Mouse (Mus musculus): Measurements from ENCODE around the gene Tmem191c. TPM values are rescaled to one million over a fixed set of nuclear protein-coding genes. Genes with fewer than 3 reads are reported as not detected.

The Tmem191c gene
- polyA plus RNA-seq, 1 experiment from 2014 or later = 2.2 TPM

DNA sequence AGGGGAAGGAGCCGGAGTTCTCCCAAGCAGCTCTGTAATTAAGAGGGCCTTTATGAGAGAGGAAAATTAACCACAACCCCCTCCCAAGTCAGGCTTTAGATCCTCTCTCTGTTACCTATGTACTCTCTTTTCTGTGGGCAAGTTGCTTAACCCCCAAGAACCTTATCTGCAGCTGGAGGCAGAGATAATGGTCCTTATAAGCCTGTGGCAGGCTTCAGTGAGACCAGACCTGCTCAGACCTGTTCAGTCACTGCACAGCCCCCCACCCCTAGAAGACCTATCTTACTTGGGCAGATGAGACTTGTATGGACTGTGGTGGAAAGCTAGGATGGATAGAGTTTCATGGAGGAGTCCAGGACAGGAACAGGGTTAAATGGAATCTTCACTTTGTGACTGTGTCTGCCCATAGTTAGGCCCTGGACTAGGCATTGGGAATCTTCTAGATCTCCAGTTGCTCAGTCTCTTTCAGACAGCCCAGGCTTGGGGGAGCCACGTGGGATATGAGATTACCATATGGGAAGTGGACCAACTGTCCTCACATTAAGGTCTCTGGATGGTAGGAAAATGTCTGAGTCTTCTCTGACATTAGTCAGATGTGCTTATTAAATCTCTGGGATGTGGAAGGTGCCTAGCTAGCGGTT is 23.7 kb upstream of the Tmem191c start:
- 83% methylated on average over 3 of the region's 3 CpGs for WGBS (ENCODE audit: missing documents)
- Histone ChIP-seq H3K36me3 (ENCODE audit: inconsistent target) (no peaks in the 10 kb centered on the region), H3K27ac (no peak overlapping the region), H3K4me3 (ENCODE audit: inconsistent target) (no peak overlapping the region), H3K79me2 (ENCODE audit: inconsistent target) (peaks cover 13% of the 10 kb centered on the region; the same call in 1 of the 2 replicates)

DNA sequence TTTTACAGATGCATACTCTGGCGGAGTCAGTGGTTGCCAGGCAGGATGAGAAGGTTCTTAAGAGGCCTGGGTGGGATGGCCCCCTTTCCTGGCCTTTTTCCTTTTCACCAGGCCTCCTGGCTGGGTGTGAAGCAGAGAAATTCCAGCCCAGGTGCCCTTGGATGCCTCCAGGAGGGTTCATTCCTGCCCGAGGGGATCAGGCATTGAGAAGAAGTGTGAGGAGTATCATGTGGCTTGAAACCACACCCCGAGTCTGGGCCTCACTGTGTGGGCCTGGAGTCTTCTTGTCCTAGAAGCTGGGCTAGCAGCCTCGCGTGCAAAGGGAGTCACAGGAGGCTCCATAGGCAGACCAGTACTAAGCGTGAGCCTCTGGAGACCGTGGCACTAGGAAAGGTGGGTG is 23.0 kb upstream of the Tmem191c start:
- H3K27ac ChIP-seq = no peak overlapping the region
- peaks cover 2% of the 10 kb centered on the region; the same call in 1 of the 2 replicates for H3K36me3 ChIP-seq (ENCODE audit: inconsistent target)

DNA sequence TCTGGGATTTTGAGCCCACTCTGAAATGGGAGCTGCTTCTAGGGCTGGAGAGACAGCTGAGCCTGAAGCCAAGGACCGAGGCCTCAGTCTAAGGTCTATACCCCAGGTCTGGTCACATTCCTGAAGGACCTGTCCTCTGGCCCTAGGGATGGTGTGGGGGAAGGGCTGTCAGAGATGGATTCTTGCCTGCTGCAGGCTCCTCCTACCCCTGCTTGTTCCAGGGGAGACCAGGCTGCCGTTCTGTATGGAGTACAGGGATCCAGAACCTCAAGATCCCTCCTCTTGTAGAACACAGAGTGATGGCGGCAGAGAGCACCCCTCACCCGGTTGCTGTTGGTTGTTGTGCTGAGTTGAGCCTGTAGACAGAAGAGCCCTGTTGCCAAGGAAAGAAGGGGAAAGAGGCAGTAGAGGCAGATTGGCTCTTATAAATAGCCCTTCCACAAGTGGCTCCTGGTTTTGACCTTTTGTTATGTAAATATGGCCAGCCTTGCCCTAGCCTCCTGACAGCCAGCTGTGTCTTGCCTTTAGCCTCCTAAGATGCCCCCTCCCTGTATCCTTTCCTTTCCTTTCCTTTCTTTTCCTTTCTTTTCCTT is 21.8 kb upstream of the Tmem191c start:
- Histone ChIP-seq H3K36me3 (ENCODE audit: inconsistent target) (peaks cover 13% of the 10 kb centered on the region), H3K27ac (no peak overlapping the region), H3K79me2 (ENCODE audit: inconsistent target) (peaks cover 13% of the 10 kb centered on the region; the same call in 1 of the 2 replicates), H3K4me3 (ENCODE audit: inconsistent target) (no peak overlapping the region)
- WGBS (ENCODE audit: missing documents) = 91% methylated on average over 4 of the region's 4 CpGs

More for the DNA sequence above, 23.0 kb upstream of the Tmem191c start:
- 95% methylated on average over 7 of the region's 7 CpGs for WGBS (ENCODE audit: missing documents)
- Histone ChIP-seq H3K4me3 (ENCODE audit: inconsistent target) (no peak overlapping the region), H3K79me2 (ENCODE audit: inconsistent target) (peaks cover 13% of the 10 kb centered on the region; the same call in 1 of the 2 replicates)

DNA sequence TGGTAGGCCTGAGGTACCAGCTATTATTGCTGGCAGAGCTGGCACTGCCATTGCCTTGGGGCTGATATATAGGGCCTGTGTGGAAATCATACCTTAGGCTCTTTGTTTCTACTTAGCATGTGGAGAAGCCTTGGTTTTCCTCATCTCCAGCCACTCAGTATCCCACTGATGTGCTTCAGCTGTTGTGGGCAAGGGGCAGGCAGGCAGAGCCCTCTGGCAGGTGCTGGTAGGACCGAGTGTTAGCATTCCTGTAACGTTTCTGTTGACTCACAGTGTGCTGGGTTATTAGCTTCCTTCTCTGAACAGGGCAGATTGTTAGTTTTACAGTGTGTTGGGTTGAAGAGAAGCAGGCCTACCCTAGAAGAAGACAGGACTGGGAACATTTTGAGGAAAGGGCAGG is 20.6 kb upstream of the Tmem191c start:
- H3K79me2 ChIP-seq (ENCODE audit: inconsistent target) = peaks cover 4% of the 10 kb centered on the region; the same call in 1 of the 2 replicates
- peaks cover 13% of the 10 kb centered on the region for H3K36me3 ChIP-seq (ENCODE audit: inconsistent target)
- H3K4me3 ChIP-seq (ENCODE audit: inconsistent target) = no peak overlapping the region
- no peak overlapping the region for H3K27ac ChIP-seq
- WGBS (ENCODE audit: missing documents) = 93% methylated on average over 2 of the region's 2 CpGs

DNA sequence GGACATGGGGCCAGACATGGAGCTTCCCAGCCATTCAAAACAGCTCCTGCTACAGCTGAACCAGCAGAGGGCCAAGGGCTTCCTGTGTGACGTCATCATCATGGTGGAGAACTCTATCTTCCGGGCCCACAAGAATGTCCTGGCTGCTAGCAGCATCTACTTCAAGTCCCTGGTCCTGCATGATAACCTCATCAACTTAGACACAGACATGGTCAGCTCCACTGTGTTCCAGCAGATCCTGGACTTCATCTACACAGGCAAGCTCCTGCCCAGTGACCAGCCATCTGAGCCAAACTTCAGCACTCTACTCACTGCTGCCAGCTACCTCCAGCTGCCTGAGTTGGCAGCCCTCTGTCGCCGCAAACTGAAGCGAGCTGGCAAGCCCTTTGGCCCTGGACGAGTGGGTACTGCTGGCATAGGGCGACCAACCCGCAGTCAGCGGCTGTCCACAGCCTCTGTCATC is 18.5 kb upstream of the Tmem191c start:
- 81% methylated on average over 9 of the region's 9 CpGs for WGBS (ENCODE audit: missing documents)
- Histone ChIP-seq H3K79me2 (ENCODE audit: inconsistent target) (no peaks in the 10 kb centered on the region), H3K36me3 (ENCODE audit: inconsistent target) (peaks cover 13% of the 10 kb centered on the region), H3K4me3 (ENCODE audit: inconsistent target) (no peak overlapping the region), H3K27ac (no peak overlapping the region)

DNA sequence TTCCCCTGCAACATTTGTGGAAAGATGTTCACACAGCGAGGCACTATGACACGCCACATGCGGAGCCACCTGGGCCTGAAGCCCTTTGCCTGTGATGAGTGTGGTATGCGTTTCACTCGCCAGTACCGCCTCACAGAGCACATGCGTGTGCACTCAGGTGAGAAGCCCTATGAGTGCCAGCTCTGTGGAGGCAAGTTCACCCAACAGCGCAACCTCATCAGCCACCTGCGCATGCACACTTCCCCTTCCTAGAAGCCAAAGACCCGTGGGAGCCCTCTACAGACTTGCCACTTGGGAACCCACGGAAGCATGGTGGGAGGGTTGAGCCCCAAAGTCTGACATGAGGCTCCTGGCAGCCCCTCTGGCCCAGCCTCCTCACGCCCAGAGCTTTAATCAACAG is 17.0 kb upstream of the Tmem191c start:
- 88% methylated on average over 12 of the region's 12 CpGs for WGBS (ENCODE audit: missing documents)
- Histone ChIP-seq H3K36me3 (ENCODE audit: inconsistent target) (peaks cover 13% of the 10 kb centered on the region), H3K4me3 (ENCODE audit: inconsistent target) (no peak overlapping the region), H3K79me2 (ENCODE audit: inconsistent target) (no peaks in the 10 kb centered on the region), H3K27ac (no peak overlapping the region)

DNA sequence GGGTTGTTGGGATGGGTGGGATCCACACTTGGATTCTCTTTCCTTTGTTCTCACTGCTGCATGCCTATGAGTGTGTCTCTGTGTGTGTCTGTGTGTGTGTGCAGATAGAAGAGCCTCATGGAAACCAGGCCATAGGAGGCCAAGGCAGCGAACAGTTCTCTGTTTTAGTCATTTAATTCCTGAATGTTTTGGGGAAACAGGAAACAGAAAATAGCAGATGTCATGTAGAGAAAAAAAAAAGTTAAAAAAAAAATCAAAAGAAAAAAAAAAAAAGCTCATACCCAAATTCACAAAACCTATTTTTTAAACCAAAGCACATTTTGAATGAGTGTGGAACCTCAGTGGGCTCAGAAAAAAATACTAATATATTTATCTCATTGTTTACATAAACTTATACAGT is 14.5 kb upstream of the Tmem191c start:
- Histone ChIP-seq H3K27ac (no peak overlapping the region), H3K36me3 (ENCODE audit: inconsistent target) (peaks cover 13% of the 10 kb centered on the region), H3K79me2 (ENCODE audit: inconsistent target) (no peaks in the 10 kb centered on the region), H3K4me3 (ENCODE audit: inconsistent target) (no peak overlapping the region)
- 67% methylated on average over 1 of the region's 1 CpGs for WGBS (ENCODE audit: missing documents)

DNA sequence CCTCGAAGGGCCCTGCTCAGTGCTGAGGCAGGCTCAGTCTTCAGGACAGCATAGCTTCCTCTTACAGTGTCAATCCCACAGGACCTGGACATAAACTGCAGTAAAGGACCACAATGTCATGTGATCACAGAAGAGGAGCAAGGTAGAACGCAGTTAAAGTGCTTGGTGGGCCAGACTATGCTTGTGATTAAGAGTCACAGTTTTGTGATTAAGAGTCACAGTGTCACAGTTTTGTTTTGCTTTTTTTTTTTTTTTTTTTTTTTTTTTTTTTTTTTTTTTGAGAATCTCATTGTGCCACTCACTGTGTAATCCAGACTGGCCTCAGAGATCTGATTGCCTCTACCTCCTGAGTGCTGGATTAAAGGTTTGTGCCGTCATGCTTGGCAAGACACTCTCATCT is 9.8 kb upstream of the Tmem191c start:
- Histone ChIP-seq H3K27ac (no peak overlapping the region), H3K79me2 (ENCODE audit: inconsistent target) (no peaks in the 10 kb centered on the region), H3K4me3 (ENCODE audit: inconsistent target) (no peak overlapping the region), H3K36me3 (ENCODE audit: inconsistent target) (no peaks in the 10 kb centered on the region)
- 83% methylated on average over 3 of the region's 3 CpGs for WGBS (ENCODE audit: missing documents)

DNA sequence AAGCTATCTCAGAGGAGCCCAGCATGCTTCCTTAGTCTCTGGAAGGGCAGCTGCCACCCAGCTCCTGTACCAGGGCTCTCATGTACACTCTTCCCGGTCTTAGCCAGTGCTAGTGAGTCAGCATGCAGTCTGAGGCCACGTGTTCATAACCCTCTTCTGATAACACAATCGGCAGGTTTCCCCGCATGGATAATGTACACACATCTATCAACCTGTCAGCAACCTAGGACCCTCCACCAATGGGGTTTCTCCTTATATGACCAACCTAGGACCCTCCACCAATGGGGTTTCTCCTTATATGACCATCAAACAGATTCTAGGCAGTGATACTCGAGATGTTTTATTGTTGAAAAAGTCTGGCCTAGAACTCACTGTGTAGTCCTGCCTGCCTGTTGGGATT is 7.9 kb upstream of the Tmem191c start:
- Histone ChIP-seq H3K4me3 (ENCODE audit: inconsistent target) (no peak overlapping the region), H3K27ac (no peak overlapping the region), H3K79me2 (ENCODE audit: inconsistent target) (no peaks in the 10 kb centered on the region), H3K36me3 (ENCODE audit: inconsistent target) (no peaks in the 10 kb centered on the region)
- 77% methylated on average over 5 of the region's 5 CpGs for WGBS (ENCODE audit: missing documents)

DNA sequence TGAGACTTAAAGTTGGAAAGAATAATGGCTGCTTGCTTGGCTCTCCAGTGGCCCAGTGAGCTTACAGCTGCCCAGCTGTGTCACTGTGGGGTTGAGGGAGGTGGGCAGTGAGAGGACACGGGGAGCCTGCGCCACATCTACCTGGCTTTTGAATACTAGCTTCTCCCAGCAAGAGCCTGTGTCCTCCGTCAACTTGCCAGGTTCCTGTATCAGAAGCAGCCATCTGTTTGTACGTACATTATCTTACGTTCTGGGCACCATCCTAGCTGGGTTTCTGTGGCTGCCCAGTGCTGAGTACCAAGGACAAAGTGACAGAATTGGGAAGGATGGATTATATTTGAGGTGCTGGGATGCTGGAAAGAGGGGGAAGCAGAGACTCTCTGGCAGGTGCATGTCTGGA is 6.0 kb upstream of the Tmem191c start:
- H3K4me3 ChIP-seq (ENCODE audit: inconsistent target) = no peak overlapping the region
- 93% methylated on average over 5 of the region's 5 CpGs for WGBS (ENCODE audit: missing documents)
- no peaks in the 10 kb centered on the region for H3K79me2 ChIP-seq (ENCODE audit: inconsistent target)
- H3K36me3 ChIP-seq (ENCODE audit: inconsistent target) = no peaks in the 10 kb centered on the region
- H3K27ac ChIP-seq = no peak overlapping the region

DNA sequence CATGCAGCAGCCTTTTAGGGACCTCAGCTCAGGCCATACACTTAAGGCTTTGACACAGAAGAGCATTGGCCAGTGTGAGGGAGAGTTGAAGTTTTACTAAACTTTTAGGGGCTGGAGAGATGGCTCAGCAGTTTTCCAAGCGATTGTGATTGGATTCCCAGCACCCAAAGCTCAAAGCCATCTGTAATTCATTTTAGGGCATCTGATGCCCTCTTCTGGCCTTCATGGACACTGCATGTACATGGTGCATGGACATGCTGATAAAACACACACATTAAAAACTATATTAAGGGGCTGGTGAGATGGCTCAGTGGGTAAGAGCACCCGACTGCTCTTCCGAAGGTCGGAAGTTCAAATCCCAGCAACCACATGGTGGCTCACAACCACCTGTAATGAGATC is 4.8 kb upstream of the Tmem191c start:
- H3K4me3 ChIP-seq (ENCODE audit: inconsistent target) = no peak overlapping the region
- no peak overlapping the region for H3K27ac ChIP-seq
- no peaks in the 10 kb centered on the region for H3K36me3 ChIP-seq (ENCODE audit: inconsistent target)
- H3K79me2 ChIP-seq (ENCODE audit: inconsistent target) = no peaks in the 10 kb centered on the region
- WGBS (ENCODE audit: missing documents) = 76% methylated on average over 4 of the region's 4 CpGs

DNA sequence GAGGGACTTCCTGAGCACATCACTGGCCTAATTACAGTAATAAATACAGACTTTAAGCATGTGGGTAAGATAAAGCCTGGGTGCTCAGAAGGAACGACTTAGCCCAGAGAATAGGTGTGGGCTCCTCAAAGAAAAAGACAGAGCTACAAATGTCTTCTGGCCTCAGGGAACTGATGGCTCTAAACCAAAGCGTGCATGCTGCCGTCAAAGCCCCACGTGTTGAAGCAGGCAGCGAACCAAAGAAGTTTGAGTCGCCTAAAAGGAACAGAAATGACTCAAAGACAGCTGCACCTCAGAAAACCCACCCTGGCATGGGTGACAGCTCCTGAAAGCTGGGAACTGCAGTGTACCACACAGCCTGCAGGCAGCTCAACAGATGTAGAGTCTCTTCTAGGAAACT is 4.0 kb upstream of the Tmem191c start:
- Histone ChIP-seq H3K36me3 (ENCODE audit: inconsistent target) (no peaks in the 10 kb centered on the region), H3K27ac (no peak overlapping the region), H3K79me2 (ENCODE audit: inconsistent target) (no peaks in the 10 kb centered on the region), H3K4me3 (ENCODE audit: inconsistent target) (no peak overlapping the region)
- WGBS (ENCODE audit: missing documents) = 80% methylated on average over 4 of the region's 6 CpGs

DNA sequence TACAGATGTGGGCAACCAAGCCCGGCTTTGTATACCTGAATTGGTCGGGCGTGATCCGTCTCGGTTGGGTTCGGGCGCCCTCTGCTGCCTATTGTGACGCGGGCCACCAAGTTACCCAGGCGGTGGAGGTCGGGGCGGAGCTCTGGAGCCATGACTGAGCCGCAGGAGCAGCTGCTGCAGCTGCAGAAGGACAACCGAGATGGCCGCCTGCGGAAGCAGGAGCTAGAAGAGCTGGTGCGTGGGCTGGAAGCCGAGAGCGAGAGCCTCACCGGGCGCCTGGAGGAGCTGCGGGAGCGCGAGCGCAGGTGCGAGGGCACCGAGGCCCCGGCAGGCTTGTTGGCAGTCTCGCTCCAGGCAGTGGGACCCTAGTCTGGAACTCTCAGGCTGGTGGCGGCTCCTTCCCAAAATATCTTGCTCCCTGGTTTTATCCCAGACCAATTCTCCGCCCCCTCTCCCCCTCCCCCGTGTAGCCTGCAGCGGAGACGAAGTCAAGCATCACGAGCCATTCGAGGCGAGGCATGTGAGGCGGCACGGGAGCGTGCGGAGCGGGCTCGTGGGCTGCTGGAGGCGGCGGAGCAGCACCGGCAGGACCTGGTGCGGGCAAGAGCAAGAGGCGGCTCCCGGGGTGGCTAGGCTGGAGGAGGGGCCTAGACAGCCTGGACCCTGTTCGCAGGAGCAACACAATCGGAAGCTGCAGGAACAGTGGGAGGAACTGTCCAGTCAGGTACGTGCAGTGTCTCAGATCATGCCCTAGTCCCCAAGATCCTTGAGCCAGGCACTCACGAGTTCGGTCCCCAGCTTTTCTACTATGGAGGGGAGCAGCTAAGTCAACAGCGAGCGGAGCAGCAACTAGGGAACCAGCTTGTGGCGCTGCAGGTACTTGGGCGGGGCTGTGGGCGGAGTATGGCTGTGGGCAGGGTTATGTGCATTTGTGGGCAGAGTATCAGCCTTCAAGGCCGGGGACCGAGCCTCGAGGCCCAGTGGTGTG is 581 bp downstream of the Tmem191c start:
- H3K4me3 ChIP-seq (ENCODE audit: inconsistent target) = peak overlapping the region; percentile 24
- H3K27ac ChIP-seq = no peak overlapping the region
- peaks cover 17% of the 10 kb centered on the region; the same call in 1 of the 2 replicates for H3K36me3 ChIP-seq (ENCODE audit: inconsistent target)
- no peaks in the 10 kb centered on the region for H3K79me2 ChIP-seq (ENCODE audit: inconsistent target)
- WGBS (ENCODE audit: missing documents) = 1% methylated on average over 62 of the region's 62 CpGs

DNA sequence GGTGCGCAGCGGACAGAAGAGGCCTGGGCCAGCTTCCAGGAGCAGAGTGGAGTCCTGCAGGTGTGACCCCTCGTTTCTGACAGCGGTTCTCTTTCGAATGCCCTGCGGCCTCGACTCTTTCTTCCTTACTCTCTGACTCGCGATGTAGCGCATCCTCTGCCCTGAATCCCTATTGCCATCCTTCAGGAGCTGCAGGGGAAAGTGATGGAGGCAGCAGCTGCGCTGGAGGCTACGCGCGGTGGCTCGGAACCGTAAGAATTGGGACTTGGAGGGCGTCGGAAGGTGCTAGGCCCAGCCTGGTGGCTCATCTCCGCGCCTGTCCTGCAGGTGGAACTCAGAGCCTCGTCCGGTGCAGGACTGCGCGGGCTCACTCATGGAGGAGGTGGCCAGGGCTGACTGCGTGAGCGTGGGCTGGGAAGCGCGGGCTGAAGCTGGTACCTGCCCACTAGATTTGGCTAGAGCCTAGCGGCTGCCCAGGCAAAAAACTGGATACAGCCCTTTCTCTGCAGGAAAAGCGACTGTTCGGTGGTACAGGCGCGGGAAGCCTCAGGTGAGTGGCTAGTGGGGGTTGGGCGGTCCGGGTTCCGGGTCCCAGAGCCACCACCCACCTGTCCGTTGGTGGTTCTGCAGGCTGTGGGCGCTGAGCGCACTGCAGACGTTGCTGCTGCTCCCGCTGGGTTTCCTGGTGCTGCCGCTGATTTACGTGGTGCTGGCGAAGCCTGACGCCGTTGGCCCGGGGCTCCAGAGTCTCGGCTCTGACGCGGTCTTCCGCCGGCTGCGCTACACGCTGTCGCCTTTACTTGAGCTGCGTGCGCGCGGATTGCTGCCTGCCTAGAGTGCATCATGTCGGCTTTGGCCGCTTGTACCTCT is 1.7 kb downstream of the Tmem191c start:
- Histone ChIP-seq H3K36me3 (ENCODE audit: inconsistent target) (peaks cover 28% of the 10 kb centered on the region), H3K79me2 (ENCODE audit: inconsistent target) (no peaks in the 10 kb centered on the region), H3K4me3 (ENCODE audit: inconsistent target) (no peak overlapping the region), H3K27ac (no peak overlapping the region)
- WGBS (ENCODE audit: missing documents) = 28% methylated on average over 58 of the region's 61 CpGs

All from macrophage (primary cell).